Mouse (Mus musculus) lung, adult 10 weeks (tissue): ENCODE data around the gene Gm8926. TPM values are rescaled to one million over a fixed set of nuclear protein-coding genes. Genes with fewer than 3 reads are reported as not detected.

Source experiments
- polyA plus RNA-seq: library from polyadenylated mRNA; stranded (reverse); fragments of 350-450 nt; fragmentation: Illumina TruSeq; extraction: RNeasy Lipid Tissue Mini Kit (QIAGEN cat#74804); gene quantifications from one replicate; pipeline ENCODE4 v1.2.3, GENCODE M21; 2014; ENCODE audit warnings: low read depth, low replicate concordance; ENCODE audit not compliant: insufficient read depth

Gene Gm8926
- polyA plus RNA-seq: not detected

DNA sequence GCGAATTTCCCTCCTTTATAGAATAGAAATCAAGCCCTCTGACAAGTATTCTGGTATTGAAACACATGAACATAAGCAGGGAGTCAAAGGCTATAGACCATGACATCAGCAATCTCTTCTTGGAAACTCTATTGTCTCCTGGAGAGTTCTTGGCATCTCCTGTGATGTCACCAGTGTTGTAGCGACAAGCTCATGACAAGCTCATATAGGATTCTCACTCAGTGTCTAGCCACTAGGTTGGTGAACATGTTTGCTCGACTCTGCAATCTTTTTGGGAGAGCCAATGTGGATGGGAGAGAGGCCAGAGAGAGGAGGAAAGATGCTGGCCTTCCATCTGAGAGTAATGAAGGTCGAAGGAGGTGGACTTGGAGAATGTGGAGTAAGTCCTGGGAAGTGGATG is at the start of gene Gm8926:
Gene Gm8926, plus strand, starts transcription at position 301 of the 400 bp plus-strand sequence.

Other genes starting within 250 kb of the Gm8926 start
- not detected for gene Gm6460, start 175.6 kb upstream of the Gm8926 start, polyA plus RNA-seq
- gene Gm8922, start 88.6 kb upstream of the Gm8926 start, polyA plus RNA-seq: not detected
- not detected for gene Gm6465, start 75.0 kb downstream of the Gm8926 start, polyA plus RNA-seq
- gene 4933402N22Rik, start 147.5 kb downstream of the Gm8926 start, polyA plus RNA-seq: not detected